Mouse (Mus musculus) kidney, adult 8-10 months (tissue): ENCODE measurements around the gene Olfr149.
"Not testable (repeated sequence)": the region's sequence is repeated elsewhere in the genome, so short reads cannot be mapped to it uniquely, and the experiment has no call there.

Experiments used
- DNase-seq, 2 experiments: peaks; one replicate each; pipeline ENCODE4 v3.0.0; 2022

The Olfr149 gene

DNA sequence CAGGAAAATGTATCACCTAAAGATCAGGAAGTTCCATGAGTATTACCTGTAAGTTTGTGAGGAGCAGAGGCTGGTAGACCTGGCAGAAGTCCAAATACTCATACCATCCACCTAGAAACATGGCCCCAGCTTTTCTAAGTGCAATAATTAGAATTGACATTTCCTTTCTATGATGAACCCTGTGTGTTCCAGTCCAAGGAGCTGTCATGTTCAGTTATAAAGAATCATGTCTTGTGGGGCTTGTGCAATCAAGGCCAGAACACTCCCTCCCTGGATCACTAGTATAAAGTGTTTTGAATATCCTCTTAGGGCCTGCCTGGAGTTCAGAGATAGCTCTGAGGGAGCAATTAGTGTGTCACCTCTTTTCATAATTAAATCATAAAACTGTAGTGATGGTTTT lies at the start of gene Olfr149:
Gene Olfr149 (minus strand): TSS at position 101 of the 400 bp plus-strand sequence.
- DNase-seq: no peak

DNA sequence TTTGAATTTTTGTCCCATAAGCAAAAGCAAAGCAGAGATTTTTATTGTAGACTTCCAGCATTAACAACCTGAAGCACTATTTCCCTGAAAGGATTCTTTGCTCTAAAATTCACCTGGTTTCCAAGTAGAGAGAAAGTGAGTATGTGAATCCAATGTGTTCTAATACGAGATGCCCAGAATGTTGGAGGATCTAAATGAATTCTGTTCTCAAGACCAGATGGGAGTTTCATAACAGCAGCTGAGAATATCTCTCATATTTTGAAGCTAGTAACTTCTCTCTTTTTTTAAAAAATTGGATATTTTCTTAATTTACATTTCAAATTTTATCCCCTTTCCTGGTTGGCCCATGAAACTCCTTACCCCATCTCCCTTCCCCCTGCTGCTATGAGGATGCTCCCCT lies 39.5 kb upstream of the Olfr149 start:
- DNase-seq: no peak

DNA sequence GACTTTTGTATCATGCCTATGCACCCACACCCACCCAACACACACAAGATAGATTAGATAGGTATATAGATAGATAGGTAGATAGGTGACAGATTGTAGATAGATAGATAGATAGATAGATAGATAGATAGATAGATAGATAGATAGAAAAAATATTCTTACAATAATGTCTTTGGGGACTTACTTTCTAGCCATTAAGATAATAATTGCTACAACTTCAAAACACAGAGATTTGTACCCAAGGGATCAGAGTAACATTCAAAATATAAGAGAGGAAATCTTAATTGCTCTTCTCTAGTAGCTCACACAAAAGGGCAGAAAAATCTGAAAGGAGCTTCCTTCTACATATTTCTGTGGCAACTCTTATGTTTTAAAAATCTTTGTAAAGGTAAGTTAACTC lies 39.0 kb upstream of the Olfr149 start, which contains the start of gene Olfr967:
Gene Olfr967 (plus strand): TSS at position 301 of the 400 bp plus-strand sequence.
- no peak for DNase-seq

DNA sequence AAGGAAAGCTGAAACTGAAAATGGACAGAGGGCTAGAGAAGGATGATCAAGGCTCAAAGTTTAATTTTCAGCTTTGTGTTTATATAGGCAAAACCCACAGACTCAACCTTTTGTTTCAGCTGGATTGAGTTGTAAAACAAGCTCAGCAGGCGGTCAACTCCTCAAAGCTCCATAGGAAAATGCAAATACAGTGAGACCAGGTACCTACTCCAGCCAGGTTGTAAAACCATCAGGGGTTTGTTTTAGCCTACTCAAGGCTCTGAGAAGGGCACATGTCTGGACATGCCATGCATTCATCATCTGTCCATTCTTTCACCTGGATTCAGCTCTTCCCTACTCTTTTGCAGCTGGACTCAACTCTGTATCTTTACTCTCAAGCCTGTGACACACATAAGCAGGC lies 33.8 kb upstream of the Olfr149 start:
- no peak for DNase-seq

DNA sequence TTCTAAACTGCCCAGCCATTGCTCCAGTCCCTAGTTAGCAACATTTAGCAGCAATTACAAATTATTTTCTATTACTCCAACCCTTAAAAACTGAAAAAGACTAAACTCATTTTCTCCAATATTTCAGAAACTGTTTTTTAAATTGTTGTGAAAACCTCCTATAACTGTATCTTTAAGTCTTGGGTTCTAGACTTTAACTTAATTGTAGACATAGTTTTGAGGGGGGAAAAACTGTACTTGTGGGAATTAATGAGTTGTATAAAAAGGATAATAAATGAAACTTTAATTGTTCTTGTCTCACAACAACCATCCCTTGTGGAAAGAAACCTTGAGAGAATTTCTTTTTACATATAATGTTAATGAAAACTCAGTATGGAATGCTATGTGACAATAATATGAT lies 23.8 kb upstream of the Olfr149 start, which contains the start of gene Olfr150:
Gene Olfr150 (plus strand): TSS at position 301 of the 400 bp plus-strand sequence.
- DNase-seq: no peak

DNA sequence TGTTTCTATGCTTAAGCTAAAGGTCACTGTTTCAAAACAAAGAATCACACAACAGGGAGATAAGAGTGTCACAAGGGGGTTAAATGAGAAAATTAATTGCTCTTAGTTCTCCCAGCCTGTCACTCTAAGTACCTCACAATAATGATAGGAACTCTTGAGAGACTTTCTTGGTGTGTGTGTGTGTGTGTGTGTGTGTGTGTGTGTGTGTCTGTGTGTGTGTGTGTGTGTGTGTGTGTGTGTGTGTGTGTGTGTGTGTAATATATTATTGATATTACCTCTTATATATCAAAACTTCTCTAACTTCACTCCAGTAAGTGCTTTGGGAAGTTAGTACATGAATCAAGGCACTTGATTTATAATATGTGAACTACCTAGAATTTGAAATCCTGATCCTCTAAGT lies 4.1 kb upstream of the Olfr149 start, which contains the start of gene Olfr965:
Gene Olfr965 (plus strand): TSS at position 301 of the 400 bp plus-strand sequence.
- DNase-seq: no peak

DNA sequence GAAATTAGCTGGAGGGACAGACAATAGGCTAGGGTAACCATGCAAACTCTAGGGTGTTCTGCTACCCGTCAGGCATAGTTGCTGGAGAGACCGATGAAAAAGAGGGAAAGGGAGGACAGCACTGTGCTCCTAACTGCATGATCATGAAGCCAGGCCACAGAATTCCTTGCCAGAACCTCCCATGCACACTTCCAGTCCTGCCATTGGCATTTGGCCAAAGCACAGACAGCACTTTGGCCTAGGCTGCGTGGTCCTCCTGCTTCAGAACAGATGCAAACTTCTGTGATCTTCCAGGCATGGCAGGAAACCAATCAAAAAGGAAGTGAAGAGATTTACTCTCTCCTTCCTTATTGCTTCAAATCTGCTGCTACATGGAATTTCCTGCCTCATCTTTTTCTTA lies 2.0 kb upstream of the Olfr149 start:
- peak in 1 of 2 experiments; percentile 5 for DNase-seq

DNA sequence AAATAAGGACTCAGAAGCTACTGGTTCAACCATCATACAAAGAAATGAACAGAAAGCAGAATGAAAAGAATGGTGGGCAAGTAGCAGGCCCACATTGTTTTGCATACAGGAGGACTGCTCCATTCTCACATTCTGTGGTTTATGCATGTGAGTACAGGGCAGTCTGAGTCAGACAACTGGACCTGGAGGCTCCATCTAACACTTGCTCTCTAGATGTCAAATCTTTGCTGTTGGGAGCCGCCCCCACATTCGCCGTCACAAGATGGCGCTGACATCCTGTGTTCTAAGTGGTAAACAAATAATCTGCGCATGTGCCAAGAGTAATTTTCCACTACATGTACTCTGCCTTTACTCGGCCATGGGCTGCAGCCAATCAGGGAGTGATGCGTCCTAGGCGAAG lies 5.8 kb downstream of the Olfr149 start:
- not testable (repeated sequence) for DNase-seq

DNA sequence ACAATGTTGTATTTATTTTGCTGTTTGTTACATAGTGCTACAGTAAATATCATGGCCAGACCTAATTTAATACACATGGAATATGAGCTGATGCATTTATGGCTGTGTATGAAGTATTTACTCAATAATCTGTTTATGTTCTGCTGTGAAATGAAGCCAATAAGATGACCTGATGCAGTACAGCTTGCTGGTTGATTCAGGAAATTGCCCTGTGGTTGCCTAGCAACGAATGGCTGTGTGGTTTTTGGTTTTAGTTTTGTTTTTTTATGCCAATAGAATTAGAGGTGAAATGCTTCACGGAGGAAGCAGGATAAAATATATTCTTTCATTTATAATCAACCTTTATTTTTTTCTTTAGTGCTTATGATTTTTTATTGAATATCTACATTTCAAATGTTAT lies 27.6 kb downstream of the Olfr149 start:
- no peak for DNase-seq

DNA sequence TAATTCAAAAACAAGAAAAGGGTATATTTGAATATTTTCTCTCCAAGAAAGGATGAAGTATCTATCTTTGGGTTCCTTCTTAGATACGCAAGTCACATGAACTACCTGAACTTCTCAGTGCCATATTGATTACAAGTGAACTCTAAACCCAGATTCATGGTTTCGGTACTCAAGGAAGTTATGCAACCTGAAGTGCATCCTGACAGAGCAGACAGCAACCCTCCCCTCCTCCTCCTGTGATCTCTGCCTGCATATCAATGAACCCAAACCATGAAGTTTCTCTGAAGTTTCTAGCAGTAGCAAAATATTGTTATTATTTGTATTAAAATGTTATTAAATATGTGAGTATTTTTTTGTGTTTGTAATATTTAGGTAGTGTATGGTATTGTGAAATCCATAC lies 28.4 kb downstream of the Olfr149 start:
- DNase-seq: no peak

DNA sequence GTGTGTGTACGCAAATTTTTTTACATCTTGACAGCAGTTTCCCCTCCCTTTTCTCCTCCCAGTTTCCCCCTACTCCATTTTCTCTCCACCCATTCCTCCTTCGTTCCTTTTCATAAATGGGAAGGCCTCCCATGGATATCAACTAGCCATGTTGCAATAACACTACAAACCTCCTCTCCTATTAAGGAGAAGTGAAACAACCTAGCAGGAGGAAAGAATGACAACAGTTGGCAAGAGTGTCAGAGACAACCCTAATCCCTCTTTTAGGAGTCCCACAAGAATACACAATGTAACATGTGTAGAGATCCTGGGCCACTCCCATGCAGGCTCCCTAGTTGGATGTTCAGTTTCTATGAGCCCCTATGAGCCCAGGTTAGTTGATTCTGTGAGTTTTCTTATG lies 32.1 kb downstream of the Olfr149 start:
- DNase-seq: no peak

DNA sequence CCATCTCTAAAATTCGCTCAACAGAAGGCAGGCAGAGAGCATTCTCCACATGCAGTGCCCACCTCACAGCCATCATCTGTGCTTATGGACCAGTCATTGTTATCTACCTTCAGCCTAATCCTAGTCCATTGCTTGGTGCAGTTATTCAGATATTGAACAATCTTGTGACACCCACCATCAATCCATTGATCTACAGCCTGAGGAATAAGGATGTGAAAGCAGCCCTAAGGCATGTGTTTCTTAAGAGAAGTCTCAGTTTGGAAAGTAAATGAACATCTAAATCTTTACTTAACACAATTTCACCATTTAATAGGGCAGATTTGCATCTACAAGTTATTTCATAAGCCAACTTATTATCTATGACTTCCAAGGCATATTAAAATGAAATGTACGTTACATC lies 37.2 kb downstream of the Olfr149 start:
- DNase-seq: no peak

DNA sequence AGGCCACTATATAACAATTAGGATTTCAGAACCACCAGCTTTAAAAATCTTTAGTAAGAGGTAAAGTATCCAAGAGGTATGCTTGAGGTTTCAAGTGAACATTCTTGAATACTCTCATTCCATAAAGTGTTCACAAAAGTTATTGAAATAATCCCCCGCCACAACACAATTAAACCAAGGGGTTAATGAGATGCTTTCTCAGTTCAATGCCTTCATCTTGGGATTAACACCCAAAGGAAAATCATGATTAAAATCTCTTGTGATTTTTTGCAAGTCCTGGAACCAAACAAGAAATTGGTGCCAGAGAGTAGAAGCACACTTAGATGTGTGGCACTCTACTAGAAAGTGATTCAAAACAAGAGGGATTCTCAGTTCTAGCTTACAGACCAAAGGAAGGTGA lies 40.0 kb downstream of the Olfr149 start, which contains the start of gene Olfr963:
Gene Olfr963 (plus strand): TSS at position 301 of the 400 bp plus-strand sequence.
- no peak for DNase-seq

DNA sequence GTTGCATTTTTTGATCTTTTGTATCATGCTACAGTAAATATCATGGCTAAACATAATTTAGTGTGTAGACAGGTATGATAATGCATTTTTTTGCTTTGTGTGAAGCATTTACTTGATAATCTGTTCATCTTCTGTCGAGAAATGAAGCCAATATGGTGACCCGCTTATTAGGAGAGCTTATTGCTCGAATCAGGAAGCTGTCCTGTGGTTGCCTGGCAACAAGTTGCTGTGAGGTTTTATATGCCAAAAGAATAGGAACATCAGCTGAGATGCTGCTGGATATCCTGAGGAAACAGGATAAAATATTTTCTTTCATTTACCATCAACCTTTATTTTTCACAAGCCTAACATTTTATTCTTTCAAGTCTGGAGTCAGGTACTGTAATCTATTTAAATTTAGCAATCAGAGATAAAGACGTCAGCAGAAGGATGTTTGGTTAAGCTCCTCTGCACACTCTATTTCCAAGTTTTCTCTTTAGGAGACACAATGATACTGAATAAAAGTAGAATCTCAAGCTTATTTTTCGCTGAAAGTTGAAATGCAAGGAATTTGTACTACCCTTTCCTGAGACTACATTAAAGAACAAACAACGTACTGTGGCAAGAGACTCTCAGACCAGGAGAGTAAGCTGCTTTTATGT lies 52.0 kb downstream of the Olfr149 start:
- DNase-seq: no peak
